Mouse (Mus musculus) liver, embryonic 15.5 days (tissue): Measurements from ENCODE around the gene Car4. TPM values are rescaled to one million over a fixed set of nuclear protein-coding genes. Genes with fewer than 3 reads are reported as not detected.

Experiments used
- ATAC-seq: fragments of 200-750 bp; cut with Nextera tagmentation; 2 replicates; pipeline ENCODE4 v1.8.0; 2017; ENCODE audit warnings: moderate number of reproducible peaks, mild to moderate bottlenecking, moderate library complexity; ENCODE audit not compliant: insufficient read depth
- H3K27ac ChIP-seq: fragments of 300-500 bp; sonication (generic); replicated peaks from 2 replicates; pipeline ENCODE4 v1.5.1; 2015; ENCODE audit warnings: mild to moderate bottlenecking, inconsistent platforms
- H3K27me3 ChIP-seq: fragments of 300-500 bp; sonication (generic); 2 replicates; pipeline ENCODE4 v1.6.1; 2015; ENCODE audit warnings: mild to moderate bottlenecking, inconsistent platforms
- H3K36me3 ChIP-seq: fragments of 300-500 bp; sonication (generic); replicated peaks from 2 replicates; pipeline ENCODE4 v1.6.1; 2015; ENCODE audit warnings: moderate library complexity, mild to moderate bottlenecking, inconsistent platforms
- H3K4me1 ChIP-seq: fragments of 300-500 bp; sonication (generic); replicated peaks from 2 replicates; pipeline ENCODE4 v1.6.1; 2015; ENCODE audit warnings: inconsistent platforms
- H3K4me2 ChIP-seq: fragments of 300-500 bp; sonication (generic); 2 replicates; pipeline ENCODE4 v1.6.1; 2015; ENCODE audit warnings: moderate library complexity, mild to moderate bottlenecking, inconsistent platforms
- H3K4me3 ChIP-seq: fragments of 300-500 bp; sonication (generic); replicated peaks from 2 replicates; pipeline ENCODE4 v1.5.1; 2015; ENCODE audit warnings: mild to moderate bottlenecking, inconsistent platforms
- H3K9ac ChIP-seq: fragments of 300-500 bp; sonication (generic); 2 replicates; pipeline ENCODE4 v1.6.1; 2015; ENCODE audit warnings: moderate library complexity, mild to moderate bottlenecking, inconsistent platforms
- H3K9me3 ChIP-seq: fragments of 300-500 bp; sonication (generic); replicated peaks from 2 replicates; pipeline ENCODE4 v1.6.1; 2016; ENCODE audit warnings: inconsistent platforms
- WGBS: fragments of 180-500 bp; shearing (Covaris S2); methylation state at CpG from one replicate; pipeline ENCODE4 v1.1.7; 2015; ENCODE audit warnings: mixed read lengths; ENCODE audit not compliant: insufficient replicate concordance; 5-methylcytosine and 5-hydroxymethylcytosine counted together
- polyA plus RNA-seq: library from polyadenylated mRNA; unstranded; fragments of >200 nt; fragmentation: Nextera tagmentation; extraction: Ambion mirVana; gene quantifications from 2 replicates; pipeline ENCODE4 v1.2.1, GENCODE M21; 2015

The Car4 gene
- polyA plus RNA-seq, 1 experiment from 2014 or later, result 0.16 TPM

DNA sequence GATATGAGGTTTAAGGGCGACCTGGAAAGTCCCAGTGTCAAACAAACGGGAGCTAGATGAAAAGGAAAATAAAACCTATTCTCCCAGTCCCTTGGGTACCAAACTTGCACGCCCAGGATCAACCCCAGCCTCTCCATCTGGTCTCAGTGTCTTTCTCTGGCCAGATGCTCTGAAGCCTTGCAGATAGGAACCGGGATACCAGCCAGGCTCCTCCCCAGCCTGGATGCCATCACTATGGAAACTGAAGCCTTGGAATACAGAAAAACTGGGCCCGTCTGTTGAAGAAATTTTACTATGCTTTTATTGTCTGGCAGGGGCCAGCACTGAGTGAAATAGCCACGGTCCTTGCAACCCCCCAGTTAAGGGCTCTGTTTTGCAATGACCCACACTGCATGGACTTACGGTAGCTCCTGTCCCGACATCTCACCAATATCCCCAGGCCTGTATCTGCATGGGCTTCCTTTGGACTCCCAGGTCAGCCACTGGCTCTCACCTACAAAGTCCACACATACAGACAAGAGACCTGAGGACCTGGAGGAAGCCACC, 18.0 kb upstream of the Car4 start:
- no peak for ATAC-seq

GRCm38 (mm10) chr11:84940140-84940539, 17.4 kb upstream of the Car4 start:
- ATAC-seq, result no peak
- peaks cover 25% of the 10 kb centered on the region for H3K27me3 ChIP-seq
- H3K27ac ChIP-seq, result no peak overlapping the region
- WGBS, result 56% methylated on average over 10 of the region's 10 CpGs
- no peak overlapping the region for H3K4me3 ChIP-seq
- H3K36me3 ChIP-seq, result no peaks in the 10 kb centered on the region
- H3K4me2 ChIP-seq, result no peak overlapping the region
- H3K4me1 ChIP-seq, result peaks cover 2% of the 10 kb centered on the region; the same call in 1 of the 2 replicates
- no peak overlapping the region for H3K9ac ChIP-seq
- no peaks in the 10 kb centered on the region for H3K9me3 ChIP-seq

More for the DNA sequence above, 18.0 kb upstream of the Car4 start:
- H3K4me1 ChIP-seq, result no peaks in the 10 kb centered on the region
- peaks cover 20% of the 10 kb centered on the region for H3K27me3 ChIP-seq
- WGBS, result 42% methylated on average over 8 of the region's 8 CpGs
- no peak overlapping the region for H3K9ac ChIP-seq
- no peak overlapping the region for H3K4me3 ChIP-seq
- no peak overlapping the region for H3K4me2 ChIP-seq
- no peak overlapping the region for H3K27ac ChIP-seq
- H3K9me3 ChIP-seq, result no peaks in the 10 kb centered on the region
- H3K36me3 ChIP-seq, result no peaks in the 10 kb centered on the region

- H3K9ac ChIP-seq, result no peak overlapping the region
- peaks cover 49% of the 10 kb centered on the region for H3K27me3 ChIP-seq
- H3K4me1 ChIP-seq, result peaks cover 5% of the 10 kb centered on the region; the same call in 1 of the 2 replicates
- under 1% methylated on average over 15 of the region's 15 CpGs for whole genome bisulfite sequencing
- no peak overlapping the region for H3K27ac ChIP-seq
- no peaks in the 10 kb centered on the region for H3K9me3 ChIP-seq
- H3K36me3 ChIP-seq, result no peaks in the 10 kb centered on the region
- H3K4me2 ChIP-seq, result peak overlapping the region; percentile 32; the same call in 1 of the 2 replicates
- no peak overlapping the region for H3K4me3 ChIP-seq
- ATAC-seq, result no peak
These were observed 13.6 kb upstream of the Car4 start for GRCm38 (mm10) chr11:84943948-84944347.

DNA sequence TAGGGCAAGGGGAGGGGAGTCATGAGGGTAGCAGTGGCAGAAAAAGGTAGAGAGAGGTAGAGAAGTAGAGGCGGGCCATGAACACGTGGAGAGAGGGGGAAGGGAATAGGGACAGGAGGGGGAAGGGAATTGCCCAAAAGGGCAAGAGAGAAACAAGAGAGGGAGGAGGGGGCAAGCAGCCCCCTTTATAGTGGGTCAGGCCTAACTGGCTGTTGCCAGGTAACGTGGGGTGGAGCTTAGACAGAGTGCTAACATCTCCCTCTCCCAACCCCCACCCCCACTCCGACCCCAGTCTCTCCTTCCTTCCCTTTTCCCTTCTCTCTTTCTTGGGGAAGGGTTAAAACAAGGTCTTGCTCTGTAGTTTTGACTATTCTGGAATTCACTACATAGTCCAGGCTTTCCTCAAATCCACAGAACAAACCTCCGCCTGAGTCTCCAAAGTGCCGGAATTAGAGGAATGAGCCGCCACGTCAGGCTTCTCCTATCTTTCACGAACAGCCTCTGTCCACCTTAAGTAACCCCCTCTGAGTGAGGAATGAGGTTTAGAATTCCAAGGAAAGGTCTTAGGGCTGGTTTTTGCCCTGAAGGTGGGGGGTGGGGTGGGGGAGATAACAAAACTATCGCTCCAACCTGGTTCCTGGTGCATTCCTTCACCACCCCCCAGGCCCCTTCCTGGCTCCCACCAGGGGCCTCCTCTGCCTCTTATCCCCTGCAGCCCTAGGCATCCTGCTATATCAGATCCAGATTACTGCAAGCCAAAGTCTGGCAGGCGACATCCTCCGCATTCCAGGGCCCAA, 12.7 kb upstream of the Car4 start:
- WGBS, result 8% methylated on average over 12 of the region's 12 CpGs
- peaks cover 49% of the 10 kb centered on the region for H3K27me3 ChIP-seq
- peak overlapping the region; percentile 18; the same call in 1 of the 2 replicates for H3K4me2 ChIP-seq

GRCm38 (mm10) chr11:84945841-84946240, 11.7 kb upstream of the Car4 start:
- no peak overlapping the region for H3K4me2 ChIP-seq
- ATAC-seq, result no peak
- no peak overlapping the region for H3K9ac ChIP-seq
- peaks cover 5% of the 10 kb centered on the region; the same call in 1 of the 2 replicates for H3K4me1 ChIP-seq
- 41% methylated on average over 3 of the region's 3 CpGs for WGBS
- no peaks in the 10 kb centered on the region for H3K9me3 ChIP-seq
- H3K27me3 ChIP-seq, result peaks cover 49% of the 10 kb centered on the region
- no peak overlapping the region for H3K27ac ChIP-seq
- H3K36me3 ChIP-seq, result no peaks in the 10 kb centered on the region
- no peak overlapping the region for H3K4me3 ChIP-seq

More for the DNA sequence above, 12.7 kb upstream of the Car4 start:
- H3K27ac ChIP-seq, result no peak overlapping the region
- H3K36me3 ChIP-seq, result no peaks in the 10 kb centered on the region
- H3K9ac ChIP-seq, result no peak overlapping the region
- H3K9me3 ChIP-seq, result no peaks in the 10 kb centered on the region
- no peak; the same call in 1 of the 2 replicates for ATAC-seq
- no peak overlapping the region for H3K4me3 ChIP-seq
- H3K4me1 ChIP-seq, result peaks cover 5% of the 10 kb centered on the region; the same call in 1 of the 2 replicates

- H3K9ac ChIP-seq, result no peak overlapping the region
- peaks cover 5% of the 10 kb centered on the region; the same call in 1 of the 2 replicates for H3K4me1 ChIP-seq
- H3K9me3 ChIP-seq, result no peaks in the 10 kb centered on the region
- no peaks in the 10 kb centered on the region for H3K36me3 ChIP-seq
- H3K27me3 ChIP-seq, result peaks cover 49% of the 10 kb centered on the region
- no peak overlapping the region for H3K27ac ChIP-seq
- ATAC-seq, result no peak
- no peak overlapping the region for H3K4me3 ChIP-seq
- WGBS, result 58% methylated on average over 6 of the region's 6 CpGs
- H3K4me2 ChIP-seq, result no peak overlapping the region
These were observed 10.4 kb upstream of the Car4 start for GRCm38 (mm10) chr11:84947206-84947605.

- Histone ChIP-seq H3K27ac (no peak overlapping the region), H3K27me3 (peaks cover 44% of the 10 kb centered on the region)
- WGBS, result 51% methylated on average over 3 of the region's 3 CpGs
These were observed 9.5 kb upstream of the Car4 start for GRCm38 (mm10) chr11:84948114-84948513.

DNA sequence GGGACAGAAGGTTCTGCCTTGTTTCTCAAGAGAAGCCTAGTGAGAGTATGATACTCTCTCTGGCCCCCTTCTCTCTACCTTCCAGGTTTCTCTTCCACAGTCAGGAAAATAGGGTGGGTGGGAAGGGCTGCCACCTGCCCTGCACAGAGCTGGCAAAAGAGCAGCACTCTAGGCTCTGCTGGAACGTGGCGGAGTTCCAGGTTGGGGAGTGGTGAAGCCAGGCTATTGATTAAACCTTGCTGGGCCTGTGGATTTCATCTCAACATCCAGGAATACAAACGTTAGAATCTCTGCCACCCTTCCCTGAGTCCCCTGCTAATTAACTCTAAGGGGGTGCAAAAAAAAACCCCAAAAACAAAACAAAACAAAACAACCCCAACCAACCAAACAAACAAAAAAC, 9.1 kb upstream of the Car4 start:
- Histone ChIP-seq H3K36me3 (no peaks in the 10 kb centered on the region), H3K4me3 (no peak overlapping the region), H3K4me1 (peaks cover 5% of the 10 kb centered on the region; the same call in 1 of the 2 replicates), H3K27me3 (peaks cover 40% of the 10 kb centered on the region), H3K9ac (no peak overlapping the region), H3K27ac (no peak overlapping the region), H3K9me3 (no peaks in the 10 kb centered on the region), H3K4me2 (no peak overlapping the region)
- no peak for ATAC-seq
- WGBS, result 34% methylated on average over 3 of the region's 3 CpGs

More at GRCm38 (mm10) chr11:84948114-84948513, 9.5 kb upstream of the Car4 start:
- H3K9me3 ChIP-seq, result no peaks in the 10 kb centered on the region
- H3K36me3 ChIP-seq, result no peaks in the 10 kb centered on the region
- no peak overlapping the region for H3K4me2 ChIP-seq
- no peak overlapping the region for H3K9ac ChIP-seq
- peaks cover 5% of the 10 kb centered on the region; the same call in 1 of the 2 replicates for H3K4me1 ChIP-seq
- no peak for ATAC-seq
- H3K4me3 ChIP-seq, result no peak overlapping the region

GRCm38 (mm10) chr11:84952611-84953010, 5.0 kb upstream of the Car4 start:
- Histone ChIP-seq H3K27me3 (peaks cover 31% of the 10 kb centered on the region), H3K4me1 (peaks cover 2% of the 10 kb centered on the region; the same call in 1 of the 2 replicates), H3K9me3 (no peaks in the 10 kb centered on the region), H3K27ac (no peak overlapping the region), H3K36me3 (no peaks in the 10 kb centered on the region), H3K4me3 (no peak overlapping the region), H3K4me2 (no peak overlapping the region), H3K9ac (no peak overlapping the region)
- 46% methylated on average over 2 of the region's 2 CpGs for WGBS
- no peak for ATAC-seq

- H3K4me3 ChIP-seq, result no peak overlapping the region
- WGBS, result 23% methylated on average over 5 of the region's 5 CpGs
- H3K4me2 ChIP-seq, result no peak overlapping the region
- H3K27ac ChIP-seq, result no peak overlapping the region
- H3K36me3 ChIP-seq, result no peaks in the 10 kb centered on the region
- H3K4me1 ChIP-seq, result peaks cover 12% of the 10 kb centered on the region; the same call in 1 of the 2 replicates
- peaks cover 67% of the 10 kb centered on the region for H3K27me3 ChIP-seq
- no peak overlapping the region for H3K9ac ChIP-seq
- no peak for ATAC-seq
- H3K9me3 ChIP-seq, result no peaks in the 10 kb centered on the region
These were observed 1.2 kb upstream of the Car4 start for GRCm38 (mm10) chr11:84956400-84956799.

DNA sequence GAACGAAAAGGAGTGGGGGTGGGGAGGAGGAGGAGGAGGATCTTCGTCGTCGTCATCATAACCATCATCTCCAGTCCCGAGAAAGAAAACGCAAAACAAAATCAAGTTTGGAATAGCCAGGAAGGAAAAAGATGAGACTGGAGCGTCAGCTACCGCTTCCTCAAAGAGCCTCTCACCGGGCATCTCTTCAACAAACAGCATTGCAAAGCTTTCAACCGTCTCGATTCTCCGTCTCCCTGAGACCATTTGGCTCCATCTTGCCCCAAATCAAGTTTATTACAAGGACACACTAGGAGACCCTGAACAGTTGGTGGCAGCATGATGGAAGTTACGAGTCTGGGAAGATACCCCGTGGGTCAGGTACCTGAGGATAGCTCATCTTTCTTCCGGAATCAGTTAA, 415 bp upstream of the Car4 start:
- Histone ChIP-seq H3K36me3 (no peaks in the 10 kb centered on the region), H3K4me2 (peak overlapping the region; percentile 43; the same call in 1 of the 2 replicates), H3K27me3 (peaks cover 70% of the 10 kb centered on the region), H3K4me1 (peaks cover 12% of the 10 kb centered on the region; the same call in 1 of the 2 replicates), H3K4me3 (no peak overlapping the region), H3K9ac (no peak overlapping the region), H3K9me3 (no peaks in the 10 kb centered on the region), H3K27ac (no peak overlapping the region)
- WGBS, result 8% methylated on average over 15 of the region's 15 CpGs
- ATAC-seq, result no peak
